Mouse (Mus musculus) kidney, adult 9 months (tissue): ENCODE data around the gene Ppargc1a.
A peak's percentile ranks its signal among the peaks of the same experiment; 100 is the strongest.

ENCODE experiments used
- DNase-seq: peaks from one replicate; pipeline ENCODE4 v3.0.0; 2022

The Ppargc1a gene

GRCm38 (mm10) chr5:51567659-51568058 is at the start of gene Ppargc1a:
Ppargc1a (minus strand) TSS chr5:51567726.
- DNase-seq, result no peak

GRCm38 (mm10) chr5:51616877-51617276 is 49.4 kb upstream of the Ppargc1a start:
- DNase-seq, result peak; percentile 61

- no peak for DNase-seq
These were observed 44.5 kb upstream of the Ppargc1a start for GRCm38 (mm10) chr5:51612049-51612448.

GRCm38 (mm10) chr5:51607686-51608480 is 40.4 kb upstream of the Ppargc1a start:
- DNase-seq, result peak; percentile 60

- no peak for DNase-seq
These were observed 32.0 kb upstream of the Ppargc1a start for GRCm38 (mm10) chr5:51599549-51599948.

GRCm38 (mm10) chr5:51595644-51596043 is 28.1 kb upstream of the Ppargc1a start:
- DNase-seq, result peak; percentile 31

- peak; percentile 57 for DNase-seq
These were observed 24.7 kb upstream of the Ppargc1a start for GRCm38 (mm10) chr5:51592206-51592605.

- DNase-seq, result peak; percentile 84
These were observed 24.1 kb upstream of the Ppargc1a start for GRCm38 (mm10) chr5:51591537-51592154.

GRCm38 (mm10) chr5:51586187-51586586 is 18.7 kb upstream of the Ppargc1a start:
- peak; percentile 35 for DNase-seq

GRCm38 (mm10) chr5:51584987-51585386 is 17.5 kb upstream of the Ppargc1a start:
- peak; percentile 65 for DNase-seq

- DNase-seq, result no peak
These were observed 16.7 kb upstream of the Ppargc1a start for GRCm38 (mm10) chr5:51584186-51584585.

- peak; percentile 75 for DNase-seq
These were observed 16.1 kb upstream of the Ppargc1a start for GRCm38 (mm10) chr5:51583632-51584031.

- DNase-seq, result peak; percentile 48
These were observed 15.5 kb upstream of the Ppargc1a start for GRCm38 (mm10) chr5:51583030-51583429.

- DNase-seq, result peak; percentile 52
These were observed 15.1 kb upstream of the Ppargc1a start for GRCm38 (mm10) chr5:51582618-51583017.

- DNase-seq, result no peak
These were observed 10.1 kb upstream of the Ppargc1a start for GRCm38 (mm10) chr5:51577594-51577993.

- DNase-seq, result no peak
These were observed 6.2 kb upstream of the Ppargc1a start for GRCm38 (mm10) chr5:51573770-51574169.

- no peak for DNase-seq
These were observed 718 bp upstream of the Ppargc1a start for GRCm38 (mm10) chr5:51568198-51568690.

- DNase-seq, result no peak
These were observed 1.9 kb downstream of the Ppargc1a start for GRCm38 (mm10) chr5:51565672-51566071.

- DNase-seq, result no peak
These were observed 2.5 kb downstream of the Ppargc1a start for GRCm38 (mm10) chr5:51565038-51565437.

GRCm38 (mm10) chr5:51563574-51563973 is 4.0 kb downstream of the Ppargc1a start:
- no peak for DNase-seq

- peak; percentile 55 for DNase-seq
These were observed 9.8 kb downstream of the Ppargc1a start for GRCm38 (mm10) chr5:51557607-51558278.

- peak; percentile 91 for DNase-seq
These were observed 13.9 kb downstream of the Ppargc1a start for GRCm38 (mm10) chr5:51553671-51554070.

- DNase-seq, result no peak
These were observed 14.3 kb downstream of the Ppargc1a start for GRCm38 (mm10) chr5:51553251-51553650.
